Mouse (Mus musculus) neutrophil, adult 5-6 weeks (primary cell): Measurements from ENCODE around the gene Plekhg6. TPM values are rescaled to one million over a fixed set of nuclear protein-coding genes. Genes with fewer than 3 reads are reported as not detected.

ENCODE experiments used
- ATAC-seq: fragments of 151-379, 151-347 bp; 2 replicates; pipeline ENCODE4 v1.8.0; 2017; ENCODE audit warnings: mild to moderate bottlenecking, moderate TSS enrichment; ENCODE audit not compliant: insufficient number of reproducible peaks, poor library complexity, low FRiP score, severe bottlenecking; ENCODE audit errors: extremely low read depth
- total RNA-seq: library from RNA; stranded (forward); fragments of 200-1000 nt; gene quantifications from 2 replicates; pipeline ENCODE4 v1.2.3, GENCODE M21; 2017

Plekhg6 gene
- total RNA-seq, 1 experiment from 2014 or later = 0.35 TPM

- ATAC-seq = peak; percentile 73
Observed at GRCm38 (mm10) chr6:125313546-125314230, 66.9 kb downstream of the Plekhg6 start, which contains the start of gene Ltbr. Gene Ltbr, minus strand, starts transcription at chr6:125313885.

Other genes with a start within 250 kb of the Plekhg6 start
- gene Nop2, start 248.9 kb downstream of the Plekhg6 start, total RNA-seq = 26.8 and 26.9 TPM in 2 replicates
- 36.6 and 37.5 TPM in 2 replicates for gene Iffo1, start 235.6 kb downstream of the Plekhg6 start, total RNA-seq
- gene Gapdh, start 214.3 kb downstream of the Plekhg6 start, total RNA-seq = 562 and 577 TPM in 2 replicates
- gene Ncapd2, start 189.1 kb downstream of the Plekhg6 start, total RNA-seq = 42.5 and 66.2 TPM in 2 replicates
- 23.8 and 25.4 TPM in 2 replicates for gene Mrpl51, start 189.0 kb downstream of the Plekhg6 start, total RNA-seq
- gene Vamp1, start 165.2 kb downstream of the Plekhg6 start, total RNA-seq = 56.0 and 57.8 TPM in 2 replicates
- 22.1 and 24.0 TPM in 2 replicates for gene Tapbpl, start 148.9 kb downstream of the Plekhg6 start, total RNA-seq
- gene Cd27, start 143.8 kb downstream of the Plekhg6 start, total RNA-seq = 23.3 and 25.0 TPM in 2 replicates
- gene Tuba3a, start 94.8 kb downstream of the Plekhg6 start, total RNA-seq = 0.23 TPM in 1 of 2 replicates, not detected in the other
- gene Ltbr, start 66.9 kb downstream of the Plekhg6 start, total RNA-seq = 43.7 and 45.6 TPM in 2 replicates
- 11.6 and 12.6 TPM in 2 replicates for gene Scnn1a, start 60.1 kb downstream of the Plekhg6 start, total RNA-seq
- gene Tnfrsf1a, start 31.4 kb downstream of the Plekhg6 start, total RNA-seq = 202 and 215 TPM in 2 replicates
- gene Cd9, start 114.0 kb upstream of the Plekhg6 start, total RNA-seq = 199 and 205 TPM in 2 replicates
- gene Vwf, start 166.0 kb upstream of the Plekhg6 start, total RNA-seq = 5.7 and 8.6 TPM in 2 replicates